Mouse (Mus musculus) neutrophil, adult 5-6 weeks (primary cell): ENCODE measurements at regions not wholly inside any gene's neighbourhood (a gene's known extent, or its start where the extent isn't known, plus 50 kb on each side); places are given as distances from the start of the nearest gene placed in this dataset.
A peak's percentile ranks its signal among the peaks of the same experiment; 100 is the strongest.

Source experiments
- ATAC-seq: fragments of 151-379, 151-347 bp; 2 replicates; pipeline ENCODE4 v1.8.0; 2017; ENCODE audit warnings: mild to moderate bottlenecking, moderate TSS enrichment; ENCODE audit not compliant: insufficient number of reproducible peaks, poor library complexity, low FRiP score, severe bottlenecking; ENCODE audit errors: extremely low read depth

DNA sequence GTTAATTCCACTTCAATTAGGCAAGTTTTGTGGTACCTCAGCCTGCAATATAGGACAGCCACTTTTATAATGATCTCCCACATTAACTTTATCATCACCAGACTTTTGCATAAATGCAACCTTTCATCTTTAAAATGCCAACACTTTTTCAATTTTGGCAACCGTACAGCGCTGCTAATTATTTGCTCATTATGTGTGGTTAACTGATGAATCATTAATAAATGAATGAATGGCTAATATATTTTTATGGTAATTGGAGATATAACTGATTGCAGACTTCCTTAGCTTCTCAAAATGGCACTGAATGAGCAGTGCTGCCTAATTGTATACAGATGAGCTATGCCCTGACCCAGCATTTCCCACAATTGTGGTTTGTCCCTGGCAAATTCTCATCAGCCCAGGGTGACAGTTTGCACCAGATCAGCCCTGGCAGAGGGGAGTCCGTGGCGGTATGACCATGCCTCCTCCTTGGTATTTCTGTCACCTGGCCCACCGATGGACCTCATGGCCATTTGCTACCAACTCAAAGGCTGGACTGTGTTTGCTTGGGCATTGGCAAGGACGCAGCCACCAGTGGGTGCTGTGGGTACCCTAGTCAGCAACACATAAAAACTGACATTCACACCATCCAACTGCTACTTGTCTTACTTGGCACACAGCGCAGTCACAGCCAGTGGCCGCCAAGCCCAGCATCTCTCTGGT, 173.7 kb upstream of the Lmo4 start:
- ATAC-seq = no peak

GRCm38 (mm10) chr3:144377626-144378523, 172.9 kb upstream of the Lmo4 start:
- no peak for ATAC-seq

DNA sequence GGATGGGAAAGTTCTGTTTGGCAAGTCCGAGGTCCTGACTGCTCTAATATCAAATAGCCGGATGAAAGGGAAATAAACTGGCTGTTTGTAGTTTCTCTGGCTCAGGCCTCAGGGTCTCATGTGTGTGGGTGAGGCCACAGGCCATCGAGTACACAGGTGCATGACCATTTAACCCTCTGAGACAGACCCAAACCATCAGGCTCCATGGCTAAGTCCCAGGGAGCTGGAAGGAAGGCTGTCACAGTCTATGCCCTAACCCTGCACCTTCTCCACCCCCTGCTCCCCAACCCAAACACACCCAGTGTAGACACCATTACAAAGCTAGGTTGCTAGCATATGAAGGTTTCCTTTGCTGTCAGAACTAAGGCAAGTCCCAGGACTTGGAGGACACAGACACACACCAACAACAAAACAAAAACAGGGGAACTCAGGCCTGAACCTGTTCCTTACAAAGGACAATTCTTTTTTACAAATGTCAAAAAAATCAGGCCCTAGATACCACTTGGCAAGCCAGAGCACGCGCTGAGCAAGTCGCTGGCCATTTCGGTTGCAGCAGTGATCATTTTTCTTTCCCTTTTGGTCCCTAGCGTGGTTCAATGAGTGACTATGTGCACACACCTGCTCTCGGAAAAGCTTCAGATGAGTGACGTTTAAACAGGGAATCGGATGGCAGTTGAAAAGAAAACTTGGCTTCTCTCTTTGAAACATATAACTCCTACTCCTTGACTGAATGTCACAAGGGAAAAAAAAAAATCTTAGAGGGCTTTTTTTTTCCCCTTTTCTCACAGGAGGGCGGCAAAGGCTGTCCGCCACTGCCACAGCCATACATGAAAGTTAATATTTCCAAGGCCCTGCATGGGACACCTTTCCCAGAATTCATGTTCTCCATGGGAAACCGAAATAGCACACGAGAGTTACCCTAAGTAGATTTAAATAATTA, 171.7 kb upstream of the Lmo4 start:
- no peak for ATAC-seq

- no peak for ATAC-seq
These were observed 170.8 kb upstream of the Lmo4 start for GRCm38 (mm10) chr3:144375725-144376412.

- no peak for ATAC-seq
These were observed 163.3 kb upstream of the Lmo4 start for GRCm38 (mm10) chr3:144368300-144368699.

DNA sequence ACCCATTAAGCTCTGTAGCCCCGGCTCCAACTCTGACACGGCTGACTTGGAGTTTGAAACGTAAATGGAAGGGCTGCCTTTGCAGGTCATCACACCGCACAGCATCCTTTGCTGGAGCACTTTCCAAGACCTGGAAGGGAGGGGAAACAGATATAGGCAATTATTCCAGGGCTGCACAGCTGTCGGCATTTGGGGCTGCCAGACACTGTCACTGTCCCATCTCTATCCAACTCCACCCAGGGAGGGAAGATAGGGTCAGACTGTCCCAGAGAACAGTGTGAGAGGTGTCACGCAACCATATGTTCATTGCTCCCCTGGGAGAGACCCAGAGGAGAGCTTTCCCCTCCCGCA, 162.7 kb upstream of the Lmo4 start:
- ATAC-seq = no peak

- ATAC-seq = no peak
These were observed 162.2 kb upstream of the Lmo4 start for GRCm38 (mm10) chr3:144366976-144367765.

GRCm38 (mm10) chr3:144365894-144366293, 160.9 kb upstream of the Lmo4 start:
- ATAC-seq = no peak

GRCm38 (mm10) chr3:144362472-144362871, 157.5 kb upstream of the Lmo4 start:
- ATAC-seq = peak; percentile 49

DNA sequence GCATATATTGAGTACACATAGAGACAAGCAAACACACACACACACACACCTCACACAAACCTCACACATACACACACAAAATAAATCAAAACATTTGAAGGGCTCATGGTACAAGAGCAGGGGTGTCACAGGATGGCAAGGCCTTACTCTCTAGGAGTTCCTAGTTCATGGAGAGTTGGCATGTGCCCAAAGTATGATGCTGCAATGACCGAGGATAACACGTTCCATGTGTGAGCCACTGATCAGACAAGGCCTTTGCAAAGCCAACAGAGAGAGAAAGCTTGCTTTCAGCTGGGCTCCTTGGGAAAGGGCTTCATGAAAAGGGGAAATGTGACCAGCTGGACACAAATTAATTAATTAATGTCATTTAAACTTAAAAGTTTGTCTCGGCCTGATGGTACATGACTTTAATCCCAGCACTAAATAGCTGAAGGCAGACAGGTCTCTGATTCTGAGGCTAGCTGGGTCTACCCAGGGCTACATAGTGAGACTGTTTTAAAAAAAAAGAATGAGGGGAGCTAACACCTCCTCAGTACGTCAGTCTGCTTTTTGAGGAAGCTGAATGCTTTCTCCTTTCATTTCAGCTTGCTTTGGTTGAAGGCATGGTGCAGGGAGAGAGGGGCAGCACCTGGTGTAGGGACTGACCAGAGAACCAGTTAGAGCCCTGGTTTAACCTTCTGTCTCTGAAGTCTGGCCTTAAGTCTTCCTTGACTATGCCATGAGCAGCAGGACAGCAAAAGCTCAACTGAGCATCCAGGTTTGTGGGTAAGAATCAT, 156.4 kb upstream of the Lmo4 start:
- ATAC-seq = no peak

DNA sequence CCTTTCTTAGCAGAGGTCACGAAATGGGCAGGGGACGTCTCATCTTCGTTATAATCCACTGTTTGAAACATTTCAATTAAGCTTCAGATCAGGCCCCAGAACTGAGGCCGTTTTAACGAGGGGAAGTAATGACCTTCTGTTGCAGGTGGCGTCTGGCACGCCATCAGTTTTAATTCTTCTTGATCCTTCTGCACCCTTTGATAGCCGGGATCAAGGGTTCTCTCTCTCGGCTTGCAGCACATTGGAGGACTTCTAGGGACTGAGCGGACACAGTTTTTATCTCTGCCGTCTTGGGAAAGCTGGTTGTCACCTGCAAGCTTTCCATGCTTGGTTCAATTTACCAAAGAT, 151.9 kb upstream of the Lmo4 start:
- ATAC-seq = no peak

DNA sequence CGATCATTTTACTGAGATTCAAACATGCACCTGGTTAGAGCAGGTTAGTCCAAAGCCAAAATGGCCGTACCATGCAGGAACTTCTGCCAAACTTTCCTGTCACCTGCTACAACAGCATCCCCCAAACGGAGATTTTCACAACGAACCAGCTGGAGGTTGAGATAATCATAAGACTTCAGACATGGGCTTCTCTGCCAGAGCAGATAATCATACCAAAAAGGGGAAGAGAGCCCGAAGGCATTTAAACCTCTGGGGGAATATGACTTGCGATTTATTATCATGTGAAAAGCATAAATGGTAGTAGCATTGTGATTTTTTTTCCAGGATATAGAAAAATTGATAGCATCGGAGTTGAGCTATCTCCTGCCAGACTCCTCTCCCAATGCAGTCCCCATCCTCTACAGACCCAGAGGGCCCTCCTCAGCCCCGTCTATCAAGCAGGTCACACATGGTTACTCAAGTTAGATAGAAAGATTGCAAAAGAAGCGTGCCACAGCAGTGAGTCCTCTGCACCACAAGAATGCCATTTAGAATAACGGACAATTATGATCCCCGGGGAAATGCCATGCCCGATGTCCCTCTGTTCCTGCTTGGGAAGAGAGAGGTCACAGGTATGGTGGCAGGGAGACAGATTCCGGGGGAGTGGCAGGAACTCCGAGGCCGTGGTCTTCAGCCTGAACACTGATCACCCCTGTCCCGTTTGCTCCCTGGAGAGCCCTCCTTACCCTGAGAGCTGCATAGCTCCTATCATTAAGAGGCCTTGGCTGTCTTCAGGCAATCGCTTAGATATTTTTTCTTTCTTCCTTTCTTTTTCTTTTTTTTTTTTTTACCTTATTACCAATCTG, 151.3 kb upstream of the Lmo4 start:
- no peak for ATAC-seq

DNA sequence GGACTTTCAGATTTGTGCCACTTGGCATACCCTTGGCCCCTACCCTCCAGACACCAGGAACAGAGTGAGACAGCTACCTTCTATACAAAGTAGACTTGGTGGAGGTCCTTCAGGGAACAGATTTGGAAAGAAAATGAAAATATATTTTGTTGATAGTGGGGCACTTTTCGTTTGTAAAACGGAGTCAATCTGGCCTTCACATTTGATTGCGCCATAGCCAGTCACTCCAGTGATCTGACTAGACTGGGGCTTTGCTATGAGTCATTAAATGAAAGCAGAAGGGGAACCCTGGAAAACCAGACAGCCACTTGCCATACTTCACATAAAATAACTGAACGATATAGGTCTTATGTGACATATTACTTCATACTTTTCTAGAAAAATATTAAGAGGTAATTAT, 147.5 kb upstream of the Lmo4 start:
- ATAC-seq = no peak

GRCm38 (mm10) chr3:144348431-144348830, 143.4 kb upstream of the Lmo4 start:
- no peak for ATAC-seq

DNA sequence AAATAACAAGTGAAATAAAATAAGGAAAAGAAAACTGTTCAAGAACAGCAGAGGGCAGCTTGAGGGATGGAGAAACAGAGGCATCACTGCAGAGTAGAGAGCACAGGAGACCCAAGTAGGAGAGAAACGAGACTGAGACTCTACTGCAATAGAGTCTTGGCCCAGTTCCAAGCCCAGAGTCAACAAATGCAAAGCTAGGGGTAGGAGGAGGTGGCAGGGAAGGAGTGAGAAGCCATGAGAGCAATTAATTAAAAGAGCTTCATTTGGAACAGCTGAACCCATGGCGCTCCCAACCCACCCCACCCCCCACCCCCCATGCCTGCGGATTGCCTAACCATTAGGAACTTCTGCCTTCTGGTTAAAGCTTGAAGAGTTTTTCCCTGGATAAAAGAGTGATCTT, 130.2 kb upstream of the Lmo4 start:
- ATAC-seq = no peak

DNA sequence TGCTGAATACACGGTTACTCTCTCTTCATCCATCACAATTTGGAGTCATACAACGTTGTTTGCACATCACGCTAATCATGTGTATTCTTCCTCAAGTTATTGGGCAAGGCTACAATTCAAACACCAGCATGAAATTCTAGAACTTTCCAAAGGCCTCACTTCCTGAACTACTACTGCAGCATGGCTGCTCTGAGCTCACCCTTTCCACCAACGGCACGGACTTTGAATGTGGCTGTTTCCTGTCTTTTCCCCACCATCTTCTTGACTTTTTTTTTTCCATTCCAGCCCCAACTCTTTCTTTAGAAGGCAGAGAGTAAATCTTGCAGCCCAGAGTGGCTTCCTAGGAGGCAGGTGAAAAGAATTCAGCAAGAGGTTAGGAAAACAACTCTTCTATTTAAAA, 129.2 kb upstream of the Lmo4 start:
- ATAC-seq = no peak

- no peak for ATAC-seq
These were observed 127.3 kb upstream of the Lmo4 start for GRCm38 (mm10) chr3:144332353-144332752.
